Mouse (Mus musculus) heart, adult 2 months (tissue): ENCODE measurements around the gene Camsap2.

ENCODE experiments used
- EP300 ChIP-seq: fragments of 200-500 bp; IDR thresholded peaks from 2 replicates; pipeline ENCODE4 v1.6.1; 2011; ENCODE audit warnings: low read depth, low read length, control low read depth; ENCODE audit not compliant: insufficient read depth
- POLR2A ChIP-seq: fragments of 200-500 bp; IDR thresholded peaks from 2 replicates; pipeline ENCODE4 v1.6.1; 2011; ENCODE audit warnings: mild to moderate bottlenecking, low read depth, low read length, control low read depth; ENCODE audit not compliant: insufficient read depth

GRCm38 (mm10) chr1:136333512-136333911 lies 12.4 kb downstream of the Camsap2 start:
- no peak for TF ChIP-seq POLR2A
- no peak for TF ChIP-seq EP300
